Mouse (Mus musculus) intestine, embryonic 16.5 days (tissue): ENCODE results near the gene Rab42. TPM values are rescaled to one million over a fixed set of nuclear protein-coding genes. Genes with fewer than 3 reads are reported as not detected.
"Not testable (repeated sequence)": the region's sequence is repeated elsewhere in the genome, so short reads cannot be mapped to it uniquely, and the experiment has no call there.

ENCODE experiments used
- ATAC-seq: fragments of 200-750 bp; cut with Nextera tagmentation; 2 replicates; pipeline ENCODE4 v1.8.0; 2017; ENCODE audit warnings: moderate TSS enrichment, moderate library complexity
- H3K27ac ChIP-seq: fragments of 300-500 bp; sonication (generic); 2 replicates; pipeline ENCODE4 v1.5.1; 2014; ENCODE audit warnings: mild to moderate bottlenecking, low read length
- H3K27me3 ChIP-seq: fragments of 300-500 bp; sonication (generic); replicated peaks from 2 replicates; pipeline ENCODE4 v1.6.1; 2014; ENCODE audit warnings: low read length, control low read depth, mixed read lengths; ENCODE audit not compliant: control insufficient read depth, insufficient read depth
- H3K36me3 ChIP-seq: fragments of 300-500 bp; sonication (generic); 2 replicates; pipeline ENCODE4 v1.6.1; 2014; ENCODE audit warnings: low read length, control low read depth; ENCODE audit not compliant: control insufficient read depth, insufficient read depth
- H3K4me1 ChIP-seq: fragments of 300-500 bp; sonication (generic); 2 replicates; pipeline ENCODE4 v1.6.1; 2014; ENCODE audit warnings: low read length, control low read depth, mixed read lengths; ENCODE audit not compliant: control insufficient read depth, insufficient read depth
- H3K4me2 ChIP-seq: fragments of 300-500 bp; sonication (generic); 2 replicates; pipeline ENCODE4 v1.6.1; 2014; ENCODE audit warnings: low read depth, low read length, control low read depth
- H3K4me3 ChIP-seq: fragments of 300-500 bp; sonication (generic); 2 replicates; pipeline ENCODE4 v1.5.1; 2014; ENCODE audit warnings: mild to moderate bottlenecking, low read length
- H3K9ac ChIP-seq: fragments of 300-500 bp; sonication (generic); 2 replicates; pipeline ENCODE4 v1.6.1; 2014; ENCODE audit warnings: low read depth, low read length
- H3K9me3 ChIP-seq: fragments of 300-500 bp; sonication (generic); 2 replicates; pipeline ENCODE4 v1.6.1; 2016; ENCODE audit warnings: low read length, control low read depth; ENCODE audit not compliant: control insufficient read depth
- whole genome bisulfite sequencing: fragments of 180-500 bp; shearing (Covaris S2); extraction: QIAGEN DNeasy Blood & Tissue Kit; methylation state at CpG from one replicate; pipeline ENCODE4 v1.1.7; 2014; 5-methylcytosine and 5-hydroxymethylcytosine counted together
- polyA plus RNA-seq: library from polyadenylated mRNA; unstranded; fragments of >200 nt; fragmentation: Nextera tagmentation; extraction: Ambion mirVana; gene quantifications from 2 replicates; pipeline ENCODE4 v1.2.1, GENCODE M21; 2015

Gene Rab42
- polyA plus RNA-seq, 1 experiment from 2014 or later = 5.3 TPM

GRCm38 (mm10) chr4:132306004-132306403 is 2.8 kb upstream of the Rab42 start:
- WGBS = 69% methylated on average over 6 of the region's 6 CpGs
- peaks cover 11% of the 10 kb centered on the region; the same call in 1 of the 2 replicates for H3K36me3 ChIP-seq
- no peak overlapping the region; the same call in 1 of the 2 replicates for H3K27ac ChIP-seq
- H3K9me3 ChIP-seq = no peaks in the 10 kb centered on the region
- H3K4me2 ChIP-seq = no peak overlapping the region
- H3K4me3 ChIP-seq = no peak overlapping the region
- H3K27me3 ChIP-seq = no peaks in the 10 kb centered on the region
- H3K4me1 ChIP-seq = peaks cover 11% of the 10 kb centered on the region
- H3K9ac ChIP-seq = no peak overlapping the region
- no peak for ATAC-seq

GRCm38 (mm10) chr4:132305276-132305675 is 2.1 kb upstream of the Rab42 start:
- Histone ChIP-seq H3K36me3 (peaks cover 5% of the 10 kb centered on the region; the same call in 1 of the 2 replicates), H3K9me3 (no peaks in the 10 kb centered on the region), H3K9ac (no peak overlapping the region), H3K27me3 (no peaks in the 10 kb centered on the region), H3K4me3 (no peak overlapping the region), H3K4me2 (no peak overlapping the region), H3K27ac (0 out of 2 replicates have a peak overlapping the region, but pooled peaks have one; percentile 43), H3K4me1 (peaks cover 11% of the 10 kb centered on the region)
- WGBS = 75% methylated on average over 8 of the region's 8 CpGs
- peak; percentile 22 for ATAC-seq

GRCm38 (mm10) chr4:132303484-132303883 is 299 bp upstream of the Rab42 start:
- H3K9ac ChIP-seq = peak overlapping the region; percentile 77

GRCm38 (mm10) chr4:132301965-132302938 is 933 bp downstream of the Rab42 start:
- H3K27ac ChIP-seq = peak overlapping the region; percentile 59; the same call in 1 of the 2 replicates
- peak; percentile 7; the same call in 1 of the 2 replicates for ATAC-seq
- H3K9ac ChIP-seq = peak overlapping the region; percentile 77
- no peaks in the 10 kb centered on the region for H3K36me3 ChIP-seq
- peak overlapping the region; percentile 78 for H3K4me2 ChIP-seq
- H3K4me3 ChIP-seq = peak overlapping the region; percentile 60
- H3K9me3 ChIP-seq = no peaks in the 10 kb centered on the region
- WGBS = 64% methylated on average over 16 of the region's 16 CpGs
- no peaks in the 10 kb centered on the region for H3K27me3 ChIP-seq
- peaks cover 5% of the 10 kb centered on the region for H3K4me1 ChIP-seq

More at GRCm38 (mm10) chr4:132303484-132303883, 299 bp upstream of the Rab42 start:
- ATAC-seq, H3K36me3 ChIP-seq, H3K4me1 ChIP-seq, H3K27ac ChIP-seq, H3K9me3 ChIP-seq, H3K27me3 ChIP-seq: not testable (repeated sequence)
- H3K4me3 ChIP-seq = peak overlapping the region; percentile 60
- 41% methylated on average over 6 of the region's 6 CpGs for WGBS
- H3K4me2 ChIP-seq = peak overlapping the region; percentile 78

- no peak overlapping the region for H3K27ac ChIP-seq
- peaks cover 5% of the 10 kb centered on the region for H3K4me1 ChIP-seq
- no peaks in the 10 kb centered on the region for H3K36me3 ChIP-seq
- WGBS = 86% methylated on average over 6 of the region's 6 CpGs
- no peak overlapping the region for H3K4me3 ChIP-seq
- H3K9ac ChIP-seq = no peak overlapping the region
- H3K9me3 ChIP-seq = no peaks in the 10 kb centered on the region
- H3K4me2 ChIP-seq = no peak overlapping the region
- no peaks in the 10 kb centered on the region for H3K27me3 ChIP-seq
- no peak for ATAC-seq
Observed at GRCm38 (mm10) chr4:132301486-132301885, 1.7 kb downstream of the Rab42 start.

- Histone ChIP-seq H3K4me1 (peaks cover 5% of the 10 kb centered on the region), H3K27ac (no peak overlapping the region), H3K4me3 (no peak overlapping the region), H3K9me3 (no peaks in the 10 kb centered on the region), H3K36me3 (no peaks in the 10 kb centered on the region), H3K4me2 (no peak overlapping the region), H3K9ac (no peak overlapping the region), H3K27me3 (no peaks in the 10 kb centered on the region)
- no peak for ATAC-seq
- 74% methylated on average over 1 of the region's 1 CpGs for WGBS
Observed at GRCm38 (mm10) chr4:132299849-132300248, 3.3 kb downstream of the Rab42 start.

GRCm38 (mm10) chr4:132295696-132296390 is 7.3 kb downstream of the Rab42 start:
- WGBS = 48% methylated on average over 8 of the region's 8 CpGs

GRCm38 (mm10) chr4:132293682-132294240 is 9.4 kb downstream of the Rab42 start:
- no peaks in the 10 kb centered on the region for H3K9me3 ChIP-seq
- no peak overlapping the region for H3K4me2 ChIP-seq
- peaks cover 9% of the 10 kb centered on the region for H3K36me3 ChIP-seq
- no peak overlapping the region for H3K9ac ChIP-seq
- H3K4me1 ChIP-seq = no peaks in the 10 kb centered on the region
- WGBS = 76% methylated on average over 7 of the region's 7 CpGs
- no peaks in the 10 kb centered on the region for H3K27me3 ChIP-seq
- no peak overlapping the region for H3K4me3 ChIP-seq
- ATAC-seq = 0 out of 2 replicates have a peak, but pooled peaks have one; percentile 33
- no peak overlapping the region for H3K27ac ChIP-seq

More at GRCm38 (mm10) chr4:132295696-132296390, 7.3 kb downstream of the Rab42 start:
- Histone ChIP-seq H3K9me3 (no peaks in the 10 kb centered on the region), H3K36me3 (peaks cover 8% of the 10 kb centered on the region), H3K9ac (no peak overlapping the region), H3K4me1 (no peaks in the 10 kb centered on the region), H3K4me3 (no peak overlapping the region), H3K4me2 (no peak overlapping the region), H3K27me3 (no peaks in the 10 kb centered on the region), H3K27ac (no peak overlapping the region)
- no peak for ATAC-seq

- Histone ChIP-seq H3K4me3 (no peak overlapping the region), H3K9ac (no peak overlapping the region), H3K4me1 (no peaks in the 10 kb centered on the region), H3K9me3 (no peaks in the 10 kb centered on the region), H3K27ac (no peak overlapping the region), H3K27me3 (no peaks in the 10 kb centered on the region), H3K36me3 (peaks cover 9% of the 10 kb centered on the region), H3K4me2 (no peak overlapping the region)
- WGBS = 48% methylated on average over 4 of the region's 4 CpGs
- no peak for ATAC-seq
Observed at GRCm38 (mm10) chr4:132292988-132293387, 10.2 kb downstream of the Rab42 start.
